Mouse (Mus musculus) ES-E14 (cell line): ENCODE data around the gene Pdxp.

Experiments
- HCFC1 ChIP-seq: IDR thresholded peaks from 2 replicates; pipeline ENCODE4 v1.6.1; 2012; ENCODE audit warnings: low read length, inconsistent platforms, borderline replicate concordance; ENCODE audit not compliant: insufficient read depth
- MAFK ChIP-seq: IDR thresholded peaks from 2 replicates; pipeline ENCODE4 v1.6.1; 2014; ENCODE audit warnings: mild to moderate bottlenecking, low read depth, low read length, inconsistent platforms; ENCODE audit not compliant: insufficient read depth

GRCm38 (mm10) chr15:78930192-78930706 lies 16.5 kb downstream of the Pdxp start:
- no peak for TF ChIP-seq HCFC1
- no peak for TF ChIP-seq MAFK
